Mouse (Mus musculus) brain, embryonic 14.5 days (tissue): Measurements from ENCODE around the gene Lmnb2.

Source experiments
- CTCF ChIP-seq: fragments of 200-500 bp; IDR thresholded peaks from 2 replicates; pipeline ENCODE4 v1.5.1; 2012; ENCODE audit warnings: inconsistent platforms, mild to moderate bottlenecking, moderate library complexity, borderline replicate concordance; ENCODE audit not compliant: insufficient read depth, insufficient read length; ENCODE audit errors: extremely low read depth
- POLR2A ChIP-seq: fragments of 200-500 bp; IDR thresholded peaks from 2 replicates; pipeline ENCODE4 v1.6.1; 2012; ENCODE audit warnings: mild to moderate bottlenecking, inconsistent platforms, borderline replicate concordance; ENCODE audit not compliant: poor library complexity, insufficient read depth, insufficient read length, severe bottlenecking; ENCODE audit errors: extremely low read depth

GRCm38 (mm10) chr10:80895697-80896096, 22.3 kb downstream of the Lmnb2 start:
- TF ChIP-seq CTCF (no peak), POLR2A (no peak)
